ENCODE assay signal across 8 mouse cellular contexts in genomic region chr3:41080724-41081123, GRCm38 (mm10). TPM values are rescaled to one million over a fixed set of nuclear protein-coding genes. Genes with fewer than 3 reads are reported as not detected.
DNase-seq lines count a peak whose midpoint lies in the region; ATAC-seq and TF ChIP-seq lines count a peak whose summit lies in the region.

No protein-coding gene starts in this region.

- TF ChIP-seq CTCF in lung, postnatal 0 days (IDR thresholded peaks at IDR 0.05): no peak

- DNase-seq in lung, postnatal 0 days (ENCODE audit: low spot score): peak; percentile 56
- no peak for DNase-seq in lung, postnatal 25 days (ENCODE audit: low spot score)
- DNase-seq in limb, embryonic 11.5 days (ENCODE audit: low spot score): peak; percentile 24
- DNase-seq in cerebellum, postnatal 36 days: no peak
- no peak for DNase-seq in layer of hippocampus, postnatal 10 days (ENCODE audit: low spot score in 2 of 2)
- no peak for DNase-seq in left cerebral cortex, adult 9 months (ENCODE audit: low spot score in 2 of 2)

- WGBS in lung, postnatal 0 days: 29% methylated on average over 3 of the region's 3 CpGs
- 35% methylated on average over 3 of the region's 3 CpGs for WGBS in embryonic facial prominence, embryonic 13.5 days
- 56% methylated on average over 3 of the region's 3 CpGs for WGBS in limb, embryonic 11.5 days
- 31% methylated on average over 3 of the region's 3 CpGs for WGBS in neural tube, embryonic 15.5 days

- peaks cover 9% of the 10 kb centered on the region for H3K4me1 ChIP-seq in lung, postnatal 0 days (ENCODE audit: insufficient read depth, low read depth, low read length)
- peaks cover 13% of the 10 kb centered on the region for H3K4me1 ChIP-seq in embryonic facial prominence, embryonic 13.5 days
- H3K4me1 ChIP-seq in limb, embryonic 11.5 days (ENCODE audit: control insufficient read depth, insufficient read depth, low read length): no peaks in the 10 kb centered on the region; the same call in 1 of the 2 replicates
- H3K4me1 ChIP-seq in neural tube, embryonic 15.5 days: peaks cover 27% of the 10 kb centered on the region

- no peak overlapping the region for H3K9ac ChIP-seq in lung, postnatal 0 days (replicated peaks; ENCODE audit: low read depth)
- H3K9ac ChIP-seq in embryonic facial prominence, embryonic 13.5 days: no peak overlapping the region
- H3K9ac ChIP-seq in limb, embryonic 11.5 days (ENCODE audit: low read length): no peak overlapping the region
- H3K9ac ChIP-seq in neural tube, embryonic 15.5 days (replicated peaks): peak overlapping the region; percentile 23; the same call in 1 of the 2 replicates

- no peak for TF ChIP-seq EP300 in lung, postnatal 0 days (IDR thresholded peaks at IDR 0.05)

- H3K27me3 ChIP-seq in lung, postnatal 0 days (replicated peaks; ENCODE audit: insufficient read depth, low read length): no peaks in the 10 kb centered on the region
- no peaks in the 10 kb centered on the region for H3K27me3 ChIP-seq in embryonic facial prominence, embryonic 13.5 days
- H3K27me3 ChIP-seq in limb, embryonic 11.5 days (ENCODE audit: control insufficient read depth, insufficient read depth, low read length): no peaks in the 10 kb centered on the region
- no peaks in the 10 kb centered on the region for H3K27me3 ChIP-seq in neural tube, embryonic 15.5 days (replicated peaks)

- ATAC-seq in lung, postnatal 0 days: no peak
- no peak for ATAC-seq in embryonic facial prominence, embryonic 13.5 days (ENCODE audit: insufficient number of reproducible peaks, insufficient read depth, low FRiP score, low TSS enrichment, low read depth)
- ATAC-seq in limb, embryonic 11.5 days (ENCODE audit: insufficient number of reproducible peaks, low FRiP score, low TSS enrichment, low read depth): no peak
- no peak for ATAC-seq in neural tube, embryonic 15.5 days (ENCODE audit: low FRiP score)

- no peaks in the 10 kb centered on the region for H3K36me3 ChIP-seq in lung, postnatal 0 days (ENCODE audit: insufficient read depth, low read length)
- no peaks in the 10 kb centered on the region for H3K36me3 ChIP-seq in embryonic facial prominence, embryonic 13.5 days
- H3K36me3 ChIP-seq in limb, embryonic 11.5 days (ENCODE audit: control insufficient read depth, insufficient read depth, low read length): no peaks in the 10 kb centered on the region
- no peaks in the 10 kb centered on the region for H3K36me3 ChIP-seq in neural tube, embryonic 15.5 days

- H3K4me3 ChIP-seq in lung, postnatal 0 days (ENCODE audit: low read depth, low read length): peak overlapping the region; percentile 3; the same call in 1 of the 2 replicates
- peak overlapping the region; percentile 20; the same call in 1 of the 2 replicates for H3K4me3 ChIP-seq in embryonic facial prominence, embryonic 13.5 days
- H3K4me3 ChIP-seq in limb, embryonic 11.5 days (ENCODE audit: low read depth, low read length): no peak overlapping the region
- peak overlapping the region; percentile 18 for H3K4me3 ChIP-seq in neural tube, embryonic 15.5 days (replicated peaks)

- H3K4me2 ChIP-seq in lung, postnatal 0 days (replicated peaks; ENCODE audit: low read depth, low read length): peak overlapping the region; percentile 97; the same call in 1 of the 2 replicates
- peak overlapping the region; percentile 82 for H3K4me2 ChIP-seq in embryonic facial prominence, embryonic 13.5 days
- no peak overlapping the region for H3K4me2 ChIP-seq in limb, embryonic 11.5 days (ENCODE audit: low read depth, severe bottlenecking)
- H3K4me2 ChIP-seq in neural tube, embryonic 15.5 days: peak overlapping the region; percentile 74

- no peaks in the 10 kb centered on the region for H3K9me3 ChIP-seq in lung, postnatal 0 days (ENCODE audit: low read length)
- no peaks in the 10 kb centered on the region for H3K9me3 ChIP-seq in embryonic facial prominence, embryonic 13.5 days
- H3K9me3 ChIP-seq in limb, embryonic 11.5 days (ENCODE audit: control insufficient read depth, low read length): no peaks in the 10 kb centered on the region
- no peaks in the 10 kb centered on the region for H3K9me3 ChIP-seq in neural tube, embryonic 15.5 days (replicated peaks)

- H3K27ac ChIP-seq in lung, postnatal 0 days (ENCODE audit: low read length): no peak overlapping the region
- no peak overlapping the region for H3K27ac ChIP-seq in embryonic facial prominence, embryonic 13.5 days
- no peak overlapping the region for H3K27ac ChIP-seq in limb, embryonic 11.5 days (replicated peaks; ENCODE audit: low read depth, low read length)
- no peak overlapping the region for H3K27ac ChIP-seq in neural tube, embryonic 15.5 days (replicated peaks)

RNA-seq across cellular contexts. Expression of gene Pgrmc2, which starts 2.1 kb away (rescaled TPM):
- 22.1 and 24.4 TPM in 2 replicates for polyA plus RNA-seq in lung, postnatal 0 days (2015; fragmentation: Nextera tagmentation; extraction: Ambion mirVana)
- 41.7 and 44.5 TPM in 2 replicates for polyA plus RNA-seq in embryonic facial prominence, embryonic 13.5 days (2015; fragmentation: Nextera tagmentation; extraction: Ambion mirVana)
- polyA plus RNA-seq in limb, embryonic 11.5 days (2014; fragmentation: Nextera tagmentation; extraction: Ambion mirVana): 28.9 and 31.9 TPM in 2 replicates
- 30.8 and 33.6 TPM in 2 replicates for polyA plus RNA-seq in neural tube, embryonic 15.5 days (2015; fragmentation: Nextera tagmentation; extraction: Ambion mirVana)
- total RNA-seq in layer of hippocampus, postnatal 10 days (2021): 10 to 100 TPM; 47.7 to 52.7 TPM

Comparison
In these comparisons a context has a peak if more than half of its experiments do, and no peak if none do; other contexts are left out.
1. DNase-seq: peak in lung, postnatal 0 days (single experiment) and limb, embryonic 11.5 days (single experiment); none in lung, postnatal 25 days (single experiment), cerebellum, postnatal 36 days (0 of 2), layer of hippocampus, postnatal 10 days (0 of 2) and left cerebral cortex, adult 9 months (0 of 2).